Mouse (Mus musculus) hindbrain, embryonic 14.5 days (tissue): ENCODE measurements around the gene Dram1. TPM values are rescaled to one million over a fixed set of nuclear protein-coding genes. Genes with fewer than 3 reads are reported as not detected.

Source experiments
- ATAC-seq: fragments of 200-750 bp; cut with Nextera tagmentation; 2 replicates; pipeline ENCODE4 v1.8.0; 2017; ENCODE audit warnings: moderate number of reproducible peaks, mild to moderate bottlenecking, moderate TSS enrichment, moderate library complexity; ENCODE audit not compliant: low FRiP score
- DNase-seq: peaks from one replicate; pipeline ENCODE4 v3.0.0-alpha.2; 2015; ENCODE audit warnings: low spot score
- H3K27ac ChIP-seq: fragments of 300-500 bp; sonication (generic); 2 replicates; pipeline ENCODE4 v1.5.1; 2014; ENCODE audit warnings: mild to moderate bottlenecking, moderate library complexity
- H3K27me3 ChIP-seq: fragments of 300-500 bp; sonication (generic); 2 replicates; pipeline ENCODE4 v1.6.1; 2014; ENCODE audit warnings: mild to moderate bottlenecking, low read length, mixed read lengths; ENCODE audit not compliant: control insufficient read depth, insufficient read depth
- H3K36me3 ChIP-seq: fragments of 300-500 bp; sonication (generic); replicated peaks from 2 replicates; pipeline ENCODE4 v1.6.1; 2014; ENCODE audit not compliant: control insufficient read depth, insufficient read depth
- H3K4me1 ChIP-seq: fragments of 300-500 bp; sonication (generic); replicated peaks from 2 replicates; pipeline ENCODE4 v1.6.1; 2014; ENCODE audit warnings: antibody characterized with exemption, low read length, mixed read lengths; ENCODE audit not compliant: control insufficient read depth, insufficient read depth
- H3K4me2 ChIP-seq: fragments of 300-500 bp; sonication (generic); replicated peaks from 2 replicates; pipeline ENCODE4 v1.6.1; 2014; ENCODE audit warnings: mild to moderate bottlenecking, moderate library complexity
- H3K4me3 ChIP-seq: fragments of 300-500 bp; sonication (generic); replicated peaks from 2 replicates; pipeline ENCODE4 v1.5.1; 2014; ENCODE audit warnings: mild to moderate bottlenecking, low read length
- H3K9ac ChIP-seq: fragments of 300-500 bp; sonication (generic); 2 replicates; pipeline ENCODE4 v1.6.1; 2014
- H3K9me3 ChIP-seq: fragments of 300-500 bp; sonication (generic); 2 replicates; pipeline ENCODE4 v1.6.1; 2016; ENCODE audit warnings: low read length; ENCODE audit not compliant: control insufficient read depth
- WGBS: fragments of 180-500 bp; shearing (Covaris S2); extraction: QIAGEN DNeasy Blood & Tissue Kit; methylation state at CpG from one replicate; pipeline ENCODE4 v1.1.7; 2014; 5-methylcytosine and 5-hydroxymethylcytosine counted together
- polyA plus RNA-seq: library from polyadenylated mRNA; unstranded; fragments of >200 nt; fragmentation: Nextera tagmentation; extraction: Ambion mirVana; gene quantifications from 2 replicates; pipeline ENCODE4 v1.2.1, GENCODE M21; 2014

Dram1 gene
- polyA plus RNA-seq, result 0.44 and 0.82 TPM in 2 replicates

DNA sequence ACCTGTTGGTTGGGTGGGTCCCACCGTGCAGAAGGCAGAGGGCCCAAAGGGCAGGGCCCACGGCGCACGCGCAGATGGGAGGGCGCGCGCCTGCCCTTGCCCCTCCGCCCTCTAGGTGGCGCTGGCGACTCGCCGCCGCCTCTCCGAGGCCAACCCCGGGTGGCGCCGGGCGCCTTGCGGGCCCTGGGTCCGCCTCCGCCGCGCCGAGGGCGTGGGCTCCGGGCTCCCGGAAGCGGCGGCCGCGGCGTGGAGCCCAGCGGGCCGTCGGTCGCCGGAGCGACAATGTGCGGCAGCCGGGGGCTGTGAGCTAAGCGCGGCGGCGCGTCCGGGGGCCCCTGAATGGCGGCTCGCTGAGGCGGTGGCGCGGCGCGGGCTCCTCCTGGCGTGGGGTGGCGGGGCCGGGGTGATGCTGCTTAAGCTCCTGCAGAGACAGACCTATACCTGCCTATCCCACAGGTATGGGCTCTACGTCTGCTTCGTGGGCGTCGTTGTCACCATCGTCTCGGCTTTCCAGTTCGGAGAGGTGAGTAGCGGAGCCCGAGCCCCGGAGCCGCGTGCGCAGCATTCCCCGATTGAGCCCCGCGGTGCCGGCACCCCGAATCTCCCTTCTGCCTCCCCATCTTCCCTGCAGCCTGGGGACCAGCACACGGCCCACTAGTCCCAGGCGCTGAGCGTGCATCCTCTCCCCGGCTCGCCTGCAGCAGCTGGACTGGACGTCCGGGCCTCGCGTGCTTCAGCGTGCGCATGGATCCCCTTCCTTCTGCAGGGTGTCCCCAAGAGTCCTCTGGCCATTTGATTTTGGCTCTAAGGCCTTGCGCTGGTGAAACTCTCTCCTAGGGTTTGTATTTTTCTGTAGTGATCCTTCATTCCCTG lies at the start of gene Dram1, which contains the start of gene Gnptab:
TSS of gene Dram1 (minus strand) at position 68 of the 873 bp plus-strand sequence.
TSS of gene Gnptab (plus strand) at position 120 of the 873 bp plus-strand sequence.
- Histone ChIP-seq H3K27me3 (no peaks in the 10 kb centered on the region), H3K27ac (peak within 1 kb of the TSS; percentile 85), H3K9me3 (no peaks in the 10 kb centered on the region), H3K4me2 (peak within 1 kb of the TSS; percentile 58), H3K4me3 (peak within 1 kb of the TSS; percentile 77), H3K9ac (peak within 1 kb of the TSS; percentile 83), H3K4me1 (peaks cover 18% of the 10 kb centered on the region), H3K36me3 (no peaks in the 10 kb centered on the region)
- ATAC-seq (peak; percentile 89), DNase-seq (peak; percentile 87)
- under 1% methylated on average over 80 of the region's 87 CpGs for WGBS

DNA sequence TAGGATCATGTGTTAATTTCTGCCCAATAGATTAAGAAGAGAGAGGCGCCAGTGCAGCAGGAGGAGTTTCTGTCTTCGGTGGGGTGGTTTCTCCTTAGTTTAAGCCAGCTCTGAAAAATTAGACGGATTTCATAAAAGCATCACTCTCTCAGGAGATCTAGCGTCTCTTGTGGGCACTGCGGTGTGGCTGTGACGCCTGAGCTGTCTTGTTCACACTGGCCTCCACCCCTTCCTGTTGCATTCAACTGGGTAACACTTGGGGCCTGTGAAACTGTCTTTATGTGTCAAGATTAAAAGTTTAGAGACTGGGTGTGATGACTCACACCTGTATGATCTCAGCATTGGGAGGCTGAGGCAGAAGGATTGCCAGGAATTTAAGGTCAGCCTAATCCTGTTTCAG lies 49.1 kb upstream of the Dram1 start:
- no peaks in the 10 kb centered on the region for H3K27me3 ChIP-seq
- H3K9ac ChIP-seq, result no peak overlapping the region
- DNase-seq (no peak), ATAC-seq (no peak)
- H3K9me3 ChIP-seq, result no peaks in the 10 kb centered on the region
- H3K4me2 ChIP-seq, result no peak overlapping the region
- WGBS, result 94% methylated on average over 6 of the region's 6 CpGs
- no peak overlapping the region for H3K27ac ChIP-seq
- no peak overlapping the region for H3K4me3 ChIP-seq
- no peaks in the 10 kb centered on the region for H3K4me1 ChIP-seq
- H3K36me3 ChIP-seq, result peaks cover 44% of the 10 kb centered on the region

DNA sequence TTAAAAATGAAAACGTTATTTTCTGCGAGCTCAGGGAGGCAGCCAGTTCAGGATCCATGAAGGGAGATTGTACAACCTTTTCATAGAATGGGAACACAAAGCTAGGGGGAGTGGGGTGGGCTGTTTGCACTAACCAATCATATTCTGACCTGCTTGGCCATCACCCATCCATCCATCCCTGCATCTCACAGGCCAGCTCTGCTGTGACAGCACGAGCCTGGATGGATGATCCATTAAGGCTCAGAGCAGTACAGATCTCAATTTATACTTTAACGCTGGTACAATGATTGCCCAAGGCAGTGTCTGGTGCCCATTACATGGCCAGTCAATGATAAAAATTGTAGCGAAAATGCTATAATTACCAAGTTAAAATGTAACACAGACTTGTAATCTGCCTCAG lies 48.0 kb upstream of the Dram1 start:
- H3K9me3 ChIP-seq, result no peaks in the 10 kb centered on the region
- ATAC-seq (no peak), DNase-seq (no peak)
- peak overlapping the region; percentile 2; the same call in 1 of the 2 replicates for H3K9ac ChIP-seq
- no peaks in the 10 kb centered on the region for H3K27me3 ChIP-seq
- no peaks in the 10 kb centered on the region for H3K4me1 ChIP-seq
- no peak overlapping the region for H3K4me2 ChIP-seq
- H3K4me3 ChIP-seq, result no peak overlapping the region
- H3K27ac ChIP-seq, result no peak overlapping the region
- 55% methylated on average over 5 of the region's 5 CpGs for WGBS
- peaks cover 33% of the 10 kb centered on the region for H3K36me3 ChIP-seq

DNA sequence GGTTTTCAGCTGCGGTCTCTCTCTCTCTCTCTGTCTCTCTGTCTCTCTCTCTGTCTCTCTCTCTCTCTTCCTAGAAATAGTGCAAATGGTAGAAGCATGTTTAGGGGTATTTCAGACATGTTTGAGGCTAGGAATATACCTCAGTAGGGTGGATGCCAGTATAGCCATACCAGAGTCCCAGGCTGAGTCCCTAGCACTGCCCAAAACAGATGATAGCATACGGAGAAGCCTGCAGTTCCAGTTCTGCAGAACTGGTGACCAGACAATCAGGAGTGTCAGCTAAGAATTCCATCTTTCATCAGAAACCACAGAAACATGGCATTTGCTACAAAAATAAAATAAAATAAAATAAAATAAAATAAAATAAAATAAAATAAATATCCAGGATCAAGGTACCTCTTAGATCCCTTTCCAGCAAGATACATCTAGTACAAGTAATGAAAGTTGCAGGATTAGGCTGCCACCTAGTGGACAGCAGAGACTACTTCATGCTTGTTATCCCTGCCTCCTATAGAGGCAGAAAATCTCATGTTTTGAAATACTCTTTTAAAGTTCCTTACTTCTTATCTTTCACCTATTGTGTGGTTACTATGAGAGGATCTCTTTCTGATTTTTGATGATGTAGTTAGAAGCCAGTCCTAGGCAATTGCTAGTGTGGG lies 47.4 kb upstream of the Dram1 start:
- H3K27me3 ChIP-seq, result no peaks in the 10 kb centered on the region
- ATAC-seq, result peak; percentile 86; the same call in 1 of the 2 replicates
- 92% methylated on average over 2 of the region's 2 CpGs for WGBS
- H3K4me3 ChIP-seq, result no peak overlapping the region
- H3K36me3 ChIP-seq, result peaks cover 31% of the 10 kb centered on the region
- H3K9me3 ChIP-seq, result no peaks in the 10 kb centered on the region
- H3K9ac ChIP-seq, result no peak overlapping the region
- H3K4me2 ChIP-seq, result no peak overlapping the region
- no peaks in the 10 kb centered on the region for H3K4me1 ChIP-seq
- DNase-seq, result peak; percentile 89
- H3K27ac ChIP-seq, result no peak overlapping the region

DNA sequence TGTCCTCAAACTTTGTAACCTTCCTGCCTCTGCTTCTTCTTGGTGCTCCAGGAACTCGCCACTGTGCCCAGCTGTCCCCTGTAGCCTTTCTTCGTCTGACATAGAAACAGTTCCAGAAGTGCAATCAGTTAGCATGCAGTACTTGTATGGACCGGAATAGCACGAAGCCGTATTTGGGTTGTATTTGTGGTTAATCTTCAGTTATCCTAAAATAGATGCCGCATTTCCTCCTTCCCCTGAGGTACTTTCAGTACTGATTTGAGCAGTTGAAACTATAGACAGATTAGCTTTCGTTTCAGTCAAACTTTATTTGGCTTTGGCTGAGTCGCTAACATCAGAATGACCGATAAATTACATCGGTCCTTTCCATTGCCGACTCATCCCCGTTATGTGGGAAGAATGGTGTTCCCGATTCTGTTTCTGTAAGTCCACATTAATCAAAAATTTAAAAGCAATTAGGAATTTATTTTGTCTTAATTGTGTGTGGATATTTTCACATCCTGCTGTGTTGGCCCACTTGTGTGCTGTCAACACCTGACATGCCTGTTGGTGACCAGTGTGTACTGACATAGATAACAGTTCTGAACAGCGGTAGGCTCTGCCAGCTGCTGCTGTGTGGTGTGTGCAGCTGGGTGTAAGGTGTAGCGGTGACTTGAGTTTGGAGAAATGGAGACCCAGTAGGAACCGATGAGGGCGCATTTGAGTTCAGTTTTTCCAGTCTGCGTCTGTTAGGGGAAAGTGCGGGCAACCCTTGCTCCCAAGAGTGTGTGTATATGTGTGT lies 42.0 kb upstream of the Dram1 start:
- 95% methylated on average over 19 of the region's 19 CpGs for WGBS
- Histone ChIP-seq H3K27ac (no peak overlapping the region), H3K4me2 (no peak overlapping the region), H3K9me3 (no peaks in the 10 kb centered on the region), H3K27me3 (no peaks in the 10 kb centered on the region), H3K4me1 (no peaks in the 10 kb centered on the region), H3K36me3 (peaks cover 13% of the 10 kb centered on the region), H3K9ac (no peak overlapping the region), H3K4me3 (no peak overlapping the region)
- ATAC-seq (no peak), DNase-seq (no peak)

DNA sequence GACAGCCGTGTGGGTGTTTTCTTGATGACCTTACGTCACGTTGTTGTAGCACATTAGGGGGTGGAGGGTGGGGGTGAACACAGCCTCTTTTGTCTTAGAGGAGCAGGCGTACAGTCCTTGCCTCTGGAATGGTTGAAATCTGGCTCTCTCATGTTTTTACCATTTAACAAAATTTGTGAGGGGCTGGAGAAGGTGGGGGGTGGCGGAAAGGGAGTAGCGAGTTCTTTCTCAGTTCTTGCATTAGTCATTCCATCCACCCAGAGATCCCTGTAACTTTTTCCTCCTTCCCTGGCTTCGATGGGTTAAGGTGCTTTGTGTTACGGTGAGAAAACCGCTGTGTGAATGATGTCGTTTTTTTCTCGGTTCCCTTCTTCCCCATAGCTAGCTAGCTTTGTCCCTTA lies 41.3 kb upstream of the Dram1 start:
- H3K9ac ChIP-seq, result no peak overlapping the region
- no peak for DNase-seq
- no peak overlapping the region for H3K27ac ChIP-seq
- no peak for ATAC-seq
- H3K4me2 ChIP-seq, result no peak overlapping the region
- H3K27me3 ChIP-seq, result no peaks in the 10 kb centered on the region
- no peaks in the 10 kb centered on the region for H3K4me1 ChIP-seq
- WGBS, result 81% methylated on average over 11 of the region's 11 CpGs
- H3K4me3 ChIP-seq, result no peak overlapping the region
- no peaks in the 10 kb centered on the region for H3K9me3 ChIP-seq
- peaks cover 16% of the 10 kb centered on the region for H3K36me3 ChIP-seq

DNA sequence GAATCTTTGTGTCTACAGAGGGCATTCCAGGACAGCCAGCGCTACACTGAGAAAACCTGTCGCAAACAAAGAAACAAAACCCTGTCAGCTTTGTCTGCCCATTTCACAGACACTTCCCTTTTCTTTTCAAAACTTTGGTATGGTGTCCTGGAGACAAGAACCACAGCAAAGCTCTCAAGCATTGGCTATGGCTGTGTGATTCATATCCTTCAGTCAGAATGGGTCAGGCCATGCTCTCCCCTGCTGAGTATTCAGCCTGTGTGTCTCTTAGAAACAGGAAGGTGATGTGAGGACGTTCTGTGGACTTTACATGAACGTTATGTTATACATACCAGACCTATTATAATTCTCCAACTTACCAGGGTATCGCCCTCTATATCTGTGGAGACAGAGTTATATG lies 38.8 kb upstream of the Dram1 start:
- no peaks in the 10 kb centered on the region for H3K9me3 ChIP-seq
- no peak for DNase-seq
- peaks cover 25% of the 10 kb centered on the region for H3K36me3 ChIP-seq
- no peaks in the 10 kb centered on the region for H3K4me1 ChIP-seq
- H3K9ac ChIP-seq, result no peak overlapping the region
- H3K27me3 ChIP-seq, result no peaks in the 10 kb centered on the region
- H3K4me3 ChIP-seq, result no peak overlapping the region
- 81% methylated on average over 5 of the region's 5 CpGs for WGBS
- no peak overlapping the region for H3K27ac ChIP-seq
- ATAC-seq, result no peak
- no peak overlapping the region for H3K4me2 ChIP-seq

DNA sequence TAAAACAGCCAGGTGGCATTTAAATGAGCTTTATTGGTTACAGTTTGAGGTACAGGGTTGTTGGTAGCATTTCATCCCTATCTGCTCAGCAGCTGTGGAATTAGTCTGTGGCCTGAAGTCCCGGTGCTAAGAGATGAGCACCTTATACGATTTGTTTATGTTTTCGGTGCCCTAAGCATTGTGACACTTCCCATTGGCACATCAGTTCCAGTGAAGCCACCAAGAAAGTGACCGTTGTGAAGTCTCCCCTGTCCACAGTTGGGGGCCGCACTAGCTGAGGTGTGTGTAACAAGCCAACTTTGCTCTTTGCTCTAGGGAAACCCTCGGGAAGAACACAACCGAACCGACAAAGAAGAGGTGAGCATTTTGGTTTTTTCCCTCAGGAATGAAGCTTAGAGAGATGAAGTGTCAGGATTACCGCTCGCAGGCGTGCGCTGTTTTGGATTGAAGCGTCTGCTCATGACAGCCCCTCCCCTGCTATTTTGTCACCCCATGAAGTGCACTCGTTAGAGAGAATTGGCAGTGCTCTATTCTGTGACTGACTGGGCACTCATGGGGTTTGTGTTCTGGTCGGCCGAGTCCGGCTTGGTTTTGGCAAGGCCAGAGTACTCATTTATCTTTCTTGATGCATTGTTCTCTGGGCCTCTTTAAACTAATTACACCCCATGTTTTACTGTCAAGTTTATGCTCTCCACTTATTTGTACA lies 33.6 kb upstream of the Dram1 start:
- no peak for DNase-seq
- Histone ChIP-seq H3K27me3 (no peaks in the 10 kb centered on the region), H3K4me2 (no peak overlapping the region), H3K9ac (no peak overlapping the region), H3K9me3 (no peaks in the 10 kb centered on the region), H3K27ac (no peak overlapping the region), H3K4me3 (no peak overlapping the region), H3K4me1 (no peaks in the 10 kb centered on the region), H3K36me3 (peaks cover 12% of the 10 kb centered on the region)
- 62% methylated on average over 17 of the region's 17 CpGs for WGBS
- peak; percentile 59; the same call in 1 of the 2 replicates for ATAC-seq
